Mouse (Mus musculus) spleen, postnatal 14 days (tissue): ENCODE measurements at regions not wholly inside any gene's neighbourhood (a gene's known extent, or its start where the extent isn't known, plus 50 kb on each side); places are given as distances from the start of the nearest gene placed in this dataset.
A peak's percentile ranks its signal among the peaks of the same experiment; 100 is the strongest.
"Not testable (repeated sequence)": the region's sequence is repeated elsewhere in the genome, so short reads cannot be mapped to it uniquely, and the experiment has no call there.

Experiments
- DNase-seq, 2 experiments: peaks; one replicate each; pipeline ENCODE4 v3.0.0; 2021 to 2022; ENCODE audit warnings: low spot score in 2 of 2

- peak in 1 of 2 experiments; percentile 3 for DNase-seq
Observed at GRCm38 (mm10) chr12:113332226-113332625, 146.5 kb downstream of the Tmem121 start.

GRCm38 (mm10) chr12:113333399-113333798 lies 147.7 kb downstream of the Tmem121 start:
- no peak for DNase-seq

- not testable (repeated sequence) for DNase-seq
Observed at GRCm38 (mm10) chr12:113333853-113334252, 148.1 kb downstream of the Tmem121 start.

- DNase-seq = peak in 1 of 2 experiments; percentile 4
Observed at GRCm38 (mm10) chr12:113337271-113337670, 151.5 kb downstream of the Tmem121 start.

GRCm38 (mm10) chr12:113338891-113339290 lies 150.4 kb upstream of the Adam6b start:
- DNase-seq = peak in 1 of 2 experiments; percentile 1

GRCm38 (mm10) chr12:113341046-113341445 lies 148.3 kb upstream of the Adam6b start:
- DNase-seq = no peak

- no peak for DNase-seq
Observed at GRCm38 (mm10) chr12:113355132-113355531, 134.2 kb upstream of the Adam6b start.

GRCm38 (mm10) chr12:113358077-113358476 lies 131.2 kb upstream of the Adam6b start:
- DNase-seq = no peak

- no peak for DNase-seq
Observed at GRCm38 (mm10) chr12:113360032-113360431, 129.3 kb upstream of the Adam6b start.

- DNase-seq = no peak
Observed at GRCm38 (mm10) chr12:113362409-113363038, 126.8 kb upstream of the Adam6b start.

- DNase-seq = no peak
Observed at GRCm38 (mm10) chr12:113364023-113364422, 125.3 kb upstream of the Adam6b start.

- no peak for DNase-seq
Observed at GRCm38 (mm10) chr12:113364437-113364836, 124.9 kb upstream of the Adam6b start.

- no peak for DNase-seq
Observed at GRCm38 (mm10) chr12:113365783-113366182, 123.5 kb upstream of the Adam6b start.

GRCm38 (mm10) chr12:113366394-113366793 lies 122.9 kb upstream of the Adam6b start:
- no peak for DNase-seq

- DNase-seq = no peak
Observed at GRCm38 (mm10) chr12:113401578-113402113, 87.7 kb upstream of the Adam6b start.

- no peak for DNase-seq
Observed at GRCm38 (mm10) chr12:113402823-113403222, 86.5 kb upstream of the Adam6b start.

- no peak for DNase-seq
Observed at GRCm38 (mm10) chr12:113411113-113411512, 78.2 kb upstream of the Adam6b start.

- DNase-seq = no peak
Observed at GRCm38 (mm10) chr12:113413996-113414395, 75.3 kb upstream of the Adam6b start.

GRCm38 (mm10) chr12:113417521-113417920 lies 71.8 kb upstream of the Adam6b start:
- DNase-seq = no peak

GRCm38 (mm10) chr12:113418731-113419402 lies 70.4 kb upstream of the Adam6b start:
- DNase-seq = no peak

GRCm38 (mm10) chr12:113420721-113421305 lies 68.5 kb upstream of the Adam6b start:
- no peak for DNase-seq

- no peak for DNase-seq
Observed at GRCm38 (mm10) chr12:113421716-113422595, 67.4 kb upstream of the Adam6b start.
